Mouse (Mus musculus): ENCODE results near the gene Zdhhc4.

DNA sequence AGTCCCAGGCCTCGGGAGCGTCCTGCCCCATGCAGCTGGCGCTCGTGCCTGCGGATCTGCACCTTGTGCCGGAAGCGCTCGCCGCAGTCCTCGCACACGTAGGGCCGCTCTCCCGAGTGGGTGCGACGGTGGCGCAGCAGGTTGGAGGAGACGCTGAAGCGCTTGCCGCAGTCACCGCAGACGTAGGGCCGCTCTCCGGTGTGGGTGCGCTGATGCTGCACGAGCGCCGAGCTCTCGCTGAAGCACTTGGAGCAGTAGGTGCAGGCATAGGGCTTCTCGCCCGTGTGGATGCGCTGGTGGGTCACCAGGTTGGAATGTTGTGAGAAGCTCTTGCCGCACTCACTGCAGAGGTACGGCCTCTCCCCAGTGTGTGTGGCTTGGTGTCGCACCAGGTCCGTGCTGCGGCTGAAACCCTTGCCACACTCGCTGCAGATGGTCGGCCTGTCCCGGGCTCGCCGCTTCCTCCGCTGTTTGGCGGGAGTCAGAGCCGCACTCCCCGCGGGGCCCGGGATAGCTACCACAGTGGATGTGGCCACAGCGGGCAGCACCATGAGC, 41.2 kb downstream of the Zdhhc4 start:
- TF ChIP-seq CTCF (IDR thresholded peaks at IDR 0.05; ENCODE audit: low read depth), result no peak
- TF ChIP-seq EP300 (IDR thresholded peaks at IDR 0.05; ENCODE audit: low read depth), result no peak
